Mouse (Mus musculus): ENCODE results near the gene Plxnd1. TPM values are rescaled to one million over a fixed set of nuclear protein-coding genes. Genes with fewer than 3 reads are reported as not detected.

Plxnd1 gene
- total and polyA plus RNA-seq, 3 experiments: 27.7 to 73.8 (median 63.2) TPM

- Histone ChIP-seq H3K4me3 (replicated peaks in 1 of 3; ENCODE audit: low read depth in 2 of 3, low read length in 2 of 3, poor library complexity in 1 of 3) (no peak overlapping the region), H3K4me2 (ENCODE audit: insufficient read depth, low read depth, poor library complexity, severe bottlenecking) (no peak overlapping the region), H3K4me1 (ENCODE audit: control insufficient read depth in 1 of 2, insufficient read depth in 2 of 2) (peaks cover 0 to 5% of the 10 kb centered on the region in 2 experiments; a peak in 1 of 4 replicates), H3K9ac (ENCODE audit: insufficient read depth, low read depth) (no peak overlapping the region), H3K27me3 (replicated peaks) (no peaks in the 10 kb centered on the region), H3K27ac (ENCODE audit: insufficient read depth, low read depth) (no peak overlapping the region), H3K9me3 (replicated peaks; ENCODE audit: low read length) (no peaks in the 10 kb centered on the region), H3K79me2 (replicated peaks; ENCODE audit: control insufficient read depth, extremely low read depth, insufficient read depth, poor library complexity, severe bottlenecking) (no peaks in the 10 kb centered on the region), H3K36me3 (replicated peaks in 1 of 2; ENCODE audit: control insufficient read depth in 1 of 2, insufficient read depth in 1 of 2, low read length in 1 of 2) (peaks cover 0 to 5% of the 10 kb centered on the region in 2 experiments)
- dilution Hi-C loops (cut with MboI; ENCODE audit: extremely low pct_ligation_motif_present, extremely low pct_unique_long_range_greater_than_20kb, low sequenced_read_pairs) (no loop called here), in situ Hi-C loops (cut with MboI; ENCODE audit: low pct_ligation_motif_present, low pct_unique_long_range_greater_than_20kb, low sequenced_read_pairs) (no loop called here)
- no peak for DNase-seq (ENCODE audit: extremely low read depth)
- no peak for TF ChIP-seq TCF12 (IDR thresholded peaks at IDR 0.05; ENCODE audit: low read depth, low read length)
- TF ChIP-seq ZC3H11A (IDR thresholded peaks at IDR 0.05; ENCODE audit: low read depth, low read length): no peak
- TF ChIP-seq ZKSCAN1 (IDR thresholded peaks at IDR 0.05; ENCODE audit: borderline replicate concordance, low read depth, low read length): no peak
- no peak for TF ChIP-seq POLR2A (IDR thresholded peaks at IDR 0.05; ENCODE audit: low read depth, low read length)
- TF ChIP-seq EP300 (IDR thresholded peaks at IDR 0.05; ENCODE audit: low read length): no peak
- no peak for TF ChIP-seq JUN (IDR thresholded peaks at IDR 0.05; ENCODE audit: insufficient read depth, low read depth, low read length)
- no peak for TF ChIP-seq MAX (IDR thresholded peaks at IDR 0.05; ENCODE audit: low read length)
Observed at GRCm38 (mm10) chr6:116037281-116037831, 42.6 kb upstream of the Plxnd1 start.

GRCm38 (mm10) chr6:116036555-116036954 lies 41.8 kb upstream of the Plxnd1 start:
- in situ Hi-C loops (cut with MboI; ENCODE audit: low pct_ligation_motif_present, low pct_unique_long_range_greater_than_20kb, low sequenced_read_pairs) (no loop called here), dilution Hi-C loops (cut with MboI; ENCODE audit: extremely low pct_ligation_motif_present, extremely low pct_unique_long_range_greater_than_20kb, low sequenced_read_pairs) (no loop called here)
- H3K9me3 ChIP-seq (replicated peaks; ENCODE audit: low read length): no peaks in the 10 kb centered on the region
- H3K4me1 ChIP-seq (ENCODE audit: control insufficient read depth in 1 of 2, insufficient read depth in 2 of 2): peaks cover 0 to 5% of the 10 kb centered on the region in 2 experiments; a peak in 1 of 4 replicates
- no peak overlapping the region for H3K4me3 ChIP-seq (replicated peaks in 1 of 3; ENCODE audit: low read depth in 2 of 3, low read length in 2 of 3, poor library complexity in 1 of 3)
- TF ChIP-seq ZKSCAN1 (IDR thresholded peaks at IDR 0.05; ENCODE audit: borderline replicate concordance, low read depth, low read length): no peak
- TF ChIP-seq POLR2AphosphoS2 (IDR thresholded peaks at IDR 0.05; ENCODE audit: low read depth, low read length): no peak
- TF ChIP-seq TCF12 (IDR thresholded peaks at IDR 0.05; ENCODE audit: low read depth, low read length): no peak
- TF ChIP-seq GABPA (IDR thresholded peaks at IDR 0.05; ENCODE audit: insufficient replicate concordance, low read depth, low read length): no peak
- no peak for TF ChIP-seq KAT2A (IDR thresholded peaks at IDR 0.05; ENCODE audit: insufficient replicate concordance, low read length)
- no peak for TF ChIP-seq E2F4 (IDR thresholded peaks at IDR 0.05; ENCODE audit: insufficient replicate concordance, low read depth, low read length)
- no peak for TF ChIP-seq PAX5 (IDR thresholded peaks at IDR 0.05; ENCODE audit: low read length)
- no peak for TF ChIP-seq TBP (conservative IDR thresholded peaks at IDR 0.05; ENCODE audit: low read depth, low read length)
- no peak for TF ChIP-seq MAX (IDR thresholded peaks at IDR 0.05; ENCODE audit: low read length)
- TF ChIP-seq USF1 (IDR thresholded peaks at IDR 0.05; ENCODE audit: low read depth, low read length): no peak
- TF ChIP-seq SMC3 (IDR thresholded peaks at IDR 0.05; ENCODE audit: low read depth, low read length): no peak
- TF ChIP-seq BHLHE40 (IDR thresholded peaks at IDR 0.05; ENCODE audit: low read depth, low read length): no peak
- TF ChIP-seq NRF1 (IDR thresholded peaks at IDR 0.05; ENCODE audit: low read depth, low read length): no peak
- TF ChIP-seq EP300 (IDR thresholded peaks at IDR 0.05; ENCODE audit: low read length): no peak
- TF ChIP-seq MYC (IDR thresholded peaks at IDR 0.05; ENCODE audit: low read depth, low read length): no peak
- no peak overlapping the region for H3K9ac ChIP-seq (ENCODE audit: insufficient read depth, low read depth)
- no peaks in the 10 kb centered on the region for H3K27me3 ChIP-seq (replicated peaks)
- no peaks in the 10 kb centered on the region for H3K79me2 ChIP-seq (replicated peaks; ENCODE audit: control insufficient read depth, extremely low read depth, insufficient read depth, poor library complexity, severe bottlenecking)
- no peak overlapping the region for H3K4me2 ChIP-seq (ENCODE audit: insufficient read depth, low read depth, poor library complexity, severe bottlenecking)
- H3K27ac ChIP-seq (ENCODE audit: insufficient read depth, low read depth): no peak overlapping the region
- DNase-seq (ENCODE audit: extremely low read depth): no peak
- H3K36me3 ChIP-seq (replicated peaks in 1 of 2; ENCODE audit: control insufficient read depth in 1 of 2, insufficient read depth in 1 of 2, low read length in 1 of 2): peaks cover 0 to 5% of the 10 kb centered on the region in 2 experiments

All from CH12.LX (cell line).